Mouse (Mus musculus): ENCODE measurements around the gene Map2k1.
"Not testable (repeated sequence)": the region's sequence is repeated elsewhere in the genome, so short reads cannot be mapped to it uniquely, and the experiment has no call there.

Map2k1 gene

GRCm38 (mm10) chr9:64172145-64172815 lies 81.2 kb downstream of the Map2k1 start:
- no peak for DNase-seq (ENCODE audit: extremely low spot score, low spot score)

DNA sequence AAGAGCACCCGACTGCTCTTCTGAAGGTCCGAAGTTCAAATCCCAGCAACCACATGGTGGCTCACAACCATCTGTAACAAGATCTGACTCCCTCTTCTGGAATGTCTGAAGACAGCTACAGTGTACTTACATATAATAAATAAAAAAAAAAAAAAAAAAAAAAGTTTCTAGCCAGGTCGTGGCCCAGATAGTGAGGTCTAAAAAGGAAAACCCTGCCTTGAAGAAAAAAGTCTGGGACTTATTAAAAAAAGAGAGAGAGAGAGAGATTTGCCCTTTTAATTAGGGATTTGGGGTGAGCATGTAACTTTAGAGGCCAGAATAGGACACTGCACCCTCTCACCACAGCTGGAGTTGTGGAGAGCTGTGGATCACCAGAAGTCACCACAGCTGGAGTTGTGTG lies 83.5 kb downstream of the Map2k1 start:
- not testable (repeated sequence) for DNase-seq (ENCODE audit: extremely low spot score, low spot score)

GRCm38 (mm10) chr9:64160471-64160870 lies 93.0 kb downstream of the Map2k1 start:
- DNase-seq (ENCODE audit: extremely low spot score, low spot score), result no peak

DNA sequence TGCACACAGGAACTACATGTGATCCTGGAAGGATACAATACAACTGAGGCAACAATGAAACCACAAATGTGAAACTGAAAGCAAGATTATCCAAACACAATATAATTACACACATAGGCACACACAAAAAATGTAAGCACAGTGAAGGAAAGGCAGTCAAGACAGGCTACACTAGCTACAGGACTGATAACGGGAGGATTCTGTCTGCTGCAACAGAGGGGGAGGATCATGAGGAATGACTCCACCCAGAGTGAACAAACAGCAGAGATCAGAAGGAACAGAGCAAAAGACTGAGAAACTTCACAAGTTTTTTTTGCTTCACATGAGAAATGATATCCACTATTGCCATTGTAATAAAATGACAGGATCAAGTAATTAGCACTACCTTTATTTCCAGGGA lies 96.8 kb downstream of the Map2k1 start:
- DNase-seq (ENCODE audit: extremely low spot score, low spot score), result no peak

DNA sequence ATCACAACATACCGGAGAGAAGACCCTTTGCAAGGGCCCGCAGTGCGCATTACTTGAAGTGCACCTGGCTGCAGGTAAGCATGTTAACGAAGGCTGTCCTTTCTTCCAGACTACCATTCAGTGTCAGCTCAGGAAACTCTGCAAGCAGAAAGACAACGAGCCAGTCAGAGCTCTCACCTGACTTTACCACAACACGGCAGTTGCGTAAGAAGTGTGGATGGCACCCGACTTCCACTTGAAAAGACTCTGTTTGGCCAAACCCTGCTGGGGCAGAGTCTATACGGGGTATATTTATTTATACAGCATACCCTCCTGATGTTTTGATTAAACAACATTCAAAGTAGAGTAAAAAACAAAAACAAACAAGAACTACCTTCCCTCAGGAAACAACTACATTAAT lies 113.6 kb downstream of the Map2k1 start:
- no peak for DNase-seq (ENCODE audit: extremely low spot score, low spot score)

DNA sequence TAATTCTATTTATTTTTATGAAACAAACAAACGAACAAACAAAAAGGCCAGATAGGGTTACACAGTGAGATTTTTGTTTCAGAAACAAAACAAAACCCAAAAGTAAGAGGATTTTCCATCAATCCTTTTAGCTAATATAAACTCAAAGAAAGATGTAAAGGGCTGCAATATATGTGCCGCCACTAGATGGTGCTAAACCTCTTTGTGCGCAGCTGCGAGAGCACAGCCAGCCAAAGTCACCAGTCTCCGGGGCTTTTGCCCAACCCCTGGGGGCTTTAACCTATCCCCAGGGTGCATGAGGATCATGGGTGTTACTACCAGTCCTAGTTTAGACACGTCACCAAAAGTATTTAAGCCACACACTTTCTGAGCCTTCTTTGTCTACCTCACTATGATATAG lies 114.5 kb downstream of the Map2k1 start:
- DNase-seq (ENCODE audit: extremely low spot score, low spot score), result peak; percentile 47

Data from neural tube, embryonic 10.5 days (tissue).